Mouse (Mus musculus) liver (tissue): Measurements from ENCODE around the gene Rgs13.
"Not testable (repeated sequence)": the region's sequence is repeated elsewhere in the genome, so short reads cannot be mapped to it uniquely, and the experiment has no call there.

Source experiments
- DNase-seq: peaks from one replicate; pipeline ENCODE4 v3.0.0-alpha.2; 2020; ENCODE audit warnings: mixed read lengths

Gene Rgs13

DNA sequence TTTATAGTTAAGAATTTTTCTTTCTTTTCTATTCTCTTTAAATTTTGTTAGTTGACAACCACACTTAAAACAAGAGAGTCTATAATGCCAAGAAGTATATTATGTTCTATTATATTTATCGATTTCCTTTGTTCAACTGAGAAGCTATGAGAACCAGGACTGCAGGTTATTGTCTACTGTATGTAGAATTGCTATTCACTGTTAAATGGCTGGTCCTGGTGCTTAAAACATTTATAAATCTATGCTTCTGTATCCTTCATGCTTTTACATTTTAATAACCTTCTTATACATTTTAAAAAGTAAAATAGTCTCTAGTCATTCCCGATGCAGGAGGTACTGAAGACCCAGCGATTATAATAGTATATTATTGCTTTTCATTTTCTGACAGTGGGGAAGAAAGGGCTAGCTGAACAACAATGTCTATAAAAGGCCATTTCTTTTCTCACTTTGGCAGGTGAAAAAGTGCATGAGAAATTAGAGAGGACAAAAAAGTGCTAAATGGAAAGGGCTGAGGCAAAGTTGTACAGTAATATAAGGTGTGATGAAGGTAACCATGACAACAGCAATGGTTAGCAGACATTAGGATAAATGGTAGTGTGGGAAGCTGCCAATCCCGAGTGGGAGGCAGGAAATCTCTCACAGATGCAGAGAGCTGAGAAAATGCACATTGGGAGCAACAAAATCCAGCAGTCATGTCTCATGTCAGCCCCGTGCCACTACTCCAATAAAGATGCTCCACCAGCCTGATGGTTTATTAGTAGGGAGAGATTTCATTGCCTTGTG, 25.6 kb downstream of the Rgs13 start:
- no peak for DNase-seq

DNA sequence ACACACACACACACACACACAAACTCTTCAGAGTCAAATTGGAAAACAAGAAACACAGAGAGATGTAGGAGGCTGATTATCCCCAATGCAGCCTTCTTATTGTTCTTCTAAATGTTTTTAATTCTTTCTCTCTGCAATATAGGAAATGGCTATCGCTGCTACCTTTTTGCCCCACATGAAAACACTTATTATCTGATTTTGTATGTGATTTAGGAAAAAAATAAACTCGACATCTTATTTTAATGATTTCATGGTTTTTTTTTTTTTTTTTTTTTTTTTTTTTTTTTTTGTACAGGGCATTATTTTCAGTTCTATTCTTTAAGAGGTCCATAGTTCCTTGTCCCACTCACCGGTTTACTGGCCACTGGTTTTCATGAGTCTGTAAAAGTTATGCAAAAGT, 27.2 kb downstream of the Rgs13 start:
- DNase-seq = no peak

DNA sequence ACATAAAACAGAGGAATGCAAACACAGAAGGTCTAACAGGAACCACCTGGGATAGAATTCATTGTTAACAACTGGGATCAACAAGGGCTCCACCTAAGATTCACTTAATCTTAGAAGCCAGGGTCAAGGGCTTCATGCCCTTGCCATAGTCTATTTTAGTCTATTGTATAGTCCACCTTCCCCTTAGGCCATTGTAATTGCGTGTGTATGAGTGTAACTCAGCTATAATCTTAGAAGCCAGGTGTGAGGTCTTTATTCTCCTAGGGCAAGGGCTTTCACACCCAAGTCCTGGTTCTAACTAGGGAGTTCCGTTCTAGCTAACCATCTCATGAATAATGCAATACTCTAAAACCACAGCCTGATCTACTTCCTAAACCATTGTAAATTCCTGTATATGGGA, 35.8 kb downstream of the Rgs13 start:
- not testable (repeated sequence) for DNase-seq

DNA sequence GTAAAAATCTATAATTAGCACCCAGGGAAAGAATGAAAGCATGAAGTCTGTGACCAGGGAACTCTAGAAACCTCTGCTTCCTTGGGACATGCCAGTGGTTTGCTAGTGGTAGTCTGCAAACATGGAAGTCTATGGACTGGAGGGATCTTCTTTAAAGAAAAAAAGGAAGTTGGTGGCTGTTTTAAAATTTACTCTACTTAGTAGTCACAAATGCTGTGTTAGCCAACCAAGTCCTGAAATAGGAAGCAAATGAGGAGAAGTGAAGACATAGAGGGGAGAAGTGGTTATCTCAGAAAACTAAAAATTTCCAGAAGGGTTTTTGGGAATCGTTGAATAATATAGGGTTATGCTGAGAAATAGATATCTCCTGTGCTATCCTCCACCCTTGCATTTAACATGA, 37.3 kb downstream of the Rgs13 start:
- no peak for DNase-seq

DNA sequence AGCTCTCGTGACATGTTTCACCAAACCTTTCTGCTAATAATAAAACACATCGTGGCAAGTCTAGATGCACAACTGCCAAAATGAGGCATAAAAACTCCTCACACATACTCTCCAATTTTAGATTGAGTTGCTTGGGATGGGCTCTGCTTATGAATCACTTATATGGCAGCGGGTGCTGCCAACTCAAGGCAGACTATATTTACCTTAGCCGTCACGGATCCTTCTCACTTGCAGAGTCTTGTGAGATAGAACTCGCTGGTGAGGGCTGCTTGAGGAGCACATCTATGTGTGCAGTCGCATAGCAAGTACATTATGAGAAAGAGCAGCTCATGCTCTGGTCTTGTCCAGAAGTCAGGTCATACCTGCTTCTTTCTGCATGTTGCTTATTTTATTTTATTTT, 49.2 kb downstream of the Rgs13 start:
- DNase-seq = no peak

DNA sequence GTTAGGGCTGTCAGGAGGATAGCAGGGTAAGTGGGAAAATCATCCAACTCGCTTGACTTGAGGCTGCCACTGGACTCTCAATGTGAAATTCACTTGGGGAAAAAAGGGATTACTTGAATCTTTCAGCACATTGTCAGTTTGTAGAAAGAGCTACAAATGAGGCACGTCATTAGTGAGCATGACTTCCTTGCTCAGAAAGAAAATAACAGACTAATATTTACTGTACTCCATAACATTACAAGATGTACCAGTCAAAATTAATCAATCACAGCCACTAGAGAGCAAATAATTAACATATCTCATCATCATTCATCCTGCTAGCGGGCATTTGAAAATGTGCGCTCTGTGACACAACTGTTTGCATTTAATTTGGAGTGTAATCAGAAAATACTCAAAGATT, 57.1 kb downstream of the Rgs13 start:
- no peak for DNase-seq

DNA sequence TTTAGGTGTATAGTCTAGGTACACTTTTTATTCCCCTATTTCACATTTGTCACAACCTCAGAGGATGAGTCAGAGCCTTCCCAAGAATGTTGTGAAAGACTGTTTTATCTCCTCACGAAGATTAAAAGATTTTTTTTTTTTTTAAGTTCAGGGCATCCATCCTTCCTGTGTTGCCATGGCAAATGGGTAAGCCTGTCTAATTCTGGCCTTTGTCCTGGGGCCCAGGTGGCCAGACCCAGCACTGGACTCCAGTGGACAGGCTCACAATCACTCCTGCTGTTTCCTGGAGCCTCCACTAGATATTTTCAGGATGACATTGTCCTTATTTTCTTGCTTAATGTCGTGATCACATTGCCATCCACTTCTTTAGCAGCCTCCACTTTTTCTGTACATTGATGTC, 57.7 kb downstream of the Rgs13 start:
- no peak for DNase-seq

DNA sequence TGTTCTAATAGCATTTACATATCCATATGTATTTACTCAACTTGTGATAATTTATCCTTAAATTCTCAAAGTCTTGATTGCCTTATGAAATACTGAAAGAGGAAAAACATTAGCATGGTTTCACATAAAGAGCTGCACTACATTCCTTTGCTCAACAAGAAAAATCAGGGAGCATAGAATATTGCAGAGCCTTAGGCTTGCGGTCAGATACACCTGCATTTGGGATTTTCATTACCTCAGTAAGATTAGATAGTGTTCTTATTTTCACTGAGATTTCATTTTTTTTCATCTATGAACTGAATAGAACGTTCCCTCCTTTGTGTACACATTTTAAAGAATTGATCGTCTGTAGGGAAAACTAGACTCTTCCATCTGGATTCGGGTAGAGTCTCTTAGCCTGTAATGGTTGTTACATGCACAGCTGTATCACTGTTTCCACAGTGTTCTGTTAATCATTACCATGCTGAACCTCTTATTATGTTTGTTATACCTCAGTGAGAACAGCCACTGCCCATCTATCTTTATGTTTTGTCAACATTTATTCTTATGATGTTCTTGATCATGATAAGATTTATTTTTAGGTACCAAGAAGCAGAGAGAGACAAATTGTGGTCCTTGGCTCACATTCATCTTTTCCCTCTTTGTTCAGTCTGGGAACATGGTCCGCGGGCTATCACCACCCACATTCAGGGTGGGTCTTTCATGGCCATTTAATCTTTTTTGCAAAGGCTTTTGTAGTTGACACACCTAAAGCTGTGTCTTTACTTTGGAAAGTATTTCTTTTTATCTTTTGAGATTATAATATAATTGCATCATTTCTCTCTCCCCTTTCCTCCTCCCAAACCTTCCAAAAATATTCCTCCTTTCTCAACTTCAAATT, 61.1 kb downstream of the Rgs13 start:
- DNase-seq = no peak

DNA sequence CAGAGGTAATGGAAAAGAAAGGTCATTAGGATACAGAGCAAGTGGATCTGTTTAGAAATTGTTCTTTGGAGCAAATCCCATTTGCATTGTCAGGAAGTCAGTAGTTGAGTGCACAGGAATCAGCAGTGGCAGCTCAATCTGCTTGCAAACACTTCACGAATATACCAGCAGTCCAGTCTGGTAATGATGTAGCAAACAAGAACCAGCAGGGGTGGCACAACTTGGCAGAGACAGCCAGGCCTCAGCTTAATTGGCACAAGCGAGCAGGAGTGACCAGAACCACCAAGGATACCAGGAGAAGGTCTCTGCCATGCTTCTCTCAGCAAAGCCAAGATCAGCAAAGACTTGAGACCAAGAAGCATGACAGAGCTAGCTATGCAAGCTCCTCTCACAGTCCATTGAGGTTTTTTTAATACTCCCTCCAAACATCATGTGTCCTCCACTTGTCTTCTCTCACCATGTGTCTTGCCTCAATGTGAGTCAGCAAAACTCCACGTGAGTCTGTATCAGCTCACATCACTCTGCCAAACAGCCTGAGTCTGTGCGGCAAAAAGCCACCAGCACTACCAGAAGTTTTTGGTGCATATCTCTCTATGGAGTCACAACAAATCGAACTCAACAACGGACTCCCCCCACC, 63.6 kb downstream of the Rgs13 start:
- no peak for DNase-seq

DNA sequence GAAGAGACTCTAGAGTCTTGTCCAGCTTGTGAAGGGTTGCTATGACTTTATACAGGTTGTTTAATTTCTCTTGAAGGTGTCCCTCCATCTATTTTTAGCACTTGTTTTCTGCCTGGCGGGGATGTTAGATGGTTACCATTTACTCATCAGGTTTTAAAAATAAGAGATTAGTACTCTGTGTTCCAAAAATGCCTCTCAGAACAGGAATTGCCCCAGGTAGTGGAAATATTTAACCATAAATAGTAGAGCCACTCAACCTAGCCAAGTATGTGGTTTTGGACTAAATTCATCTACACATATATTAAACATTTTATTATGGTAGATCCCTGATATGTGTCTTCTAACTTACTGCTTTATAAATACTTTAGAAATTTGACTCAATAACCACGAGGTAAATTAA, 64.2 kb downstream of the Rgs13 start:
- DNase-seq = no peak

DNA sequence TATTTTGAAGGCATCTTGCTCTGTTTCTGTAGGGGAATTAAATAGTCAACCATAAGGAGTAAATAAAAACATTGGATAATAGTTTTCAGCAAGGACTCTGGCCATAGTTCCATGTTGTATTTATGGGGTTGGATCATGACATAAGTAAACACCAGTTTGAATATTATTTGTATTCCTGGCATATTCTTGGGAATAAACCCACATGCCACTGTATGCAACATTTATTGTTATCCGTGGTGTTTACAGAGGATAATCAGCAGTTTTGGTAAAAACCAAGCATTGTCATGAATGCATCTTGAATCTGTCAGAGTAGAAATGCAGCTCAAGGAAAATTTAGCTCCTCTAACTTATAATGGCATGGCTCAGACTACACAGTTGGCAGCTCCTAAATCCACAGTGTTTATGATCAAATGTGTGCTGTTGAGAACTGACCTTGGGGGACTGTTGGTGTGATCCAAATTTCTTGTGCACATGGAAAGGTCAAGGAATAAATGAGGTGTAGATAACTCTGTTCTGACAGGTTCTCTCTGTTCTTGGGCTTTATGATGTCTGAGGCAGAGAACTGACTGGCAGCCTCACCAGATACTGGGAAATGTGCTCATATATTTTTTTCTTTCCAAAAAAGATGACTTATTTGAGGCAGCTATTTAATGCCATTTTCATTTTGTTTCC, 78.4 kb downstream of the Rgs13 start:
- DNase-seq = no peak

DNA sequence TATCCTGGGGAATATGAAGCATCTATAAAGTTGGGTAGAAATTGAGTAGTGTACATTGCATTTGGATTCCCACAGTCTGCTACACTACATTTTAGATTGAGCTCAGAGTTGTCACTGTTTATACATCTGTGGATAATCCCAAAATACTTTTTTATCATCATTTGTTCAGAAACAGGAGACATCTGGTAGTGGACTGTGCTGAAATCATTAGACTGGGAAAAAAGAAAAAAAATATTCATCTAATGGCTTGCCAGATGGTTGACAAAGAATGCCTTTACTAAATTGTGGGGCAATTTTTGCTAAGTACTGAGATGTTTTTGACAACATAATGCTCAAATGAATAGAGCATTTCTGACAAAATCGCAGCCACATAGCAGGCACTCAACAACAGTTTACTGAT, 86.8 kb downstream of the Rgs13 start:
- no peak for DNase-seq
